Mouse (Mus musculus) ES-Bruce4 (cell line): ENCODE results near the gene Gm4779.

Experiments used
- CTCF ChIP-seq: IDR thresholded peaks from one replicate; pipeline ENCODE4 v1.8.1; 2011; ENCODE audit warnings: low read depth, low read length
- EP300 ChIP-seq: IDR thresholded peaks from 2 replicates; pipeline ENCODE4 v1.6.1; 2011; ENCODE audit warnings: low read depth, low read length; ENCODE audit not compliant: insufficient read depth
- POLR2A ChIP-seq: IDR thresholded peaks from one replicate; pipeline ENCODE4 v1.8.1; 2011; ENCODE audit warnings: low read length; ENCODE audit not compliant: insufficient read depth

DNA sequence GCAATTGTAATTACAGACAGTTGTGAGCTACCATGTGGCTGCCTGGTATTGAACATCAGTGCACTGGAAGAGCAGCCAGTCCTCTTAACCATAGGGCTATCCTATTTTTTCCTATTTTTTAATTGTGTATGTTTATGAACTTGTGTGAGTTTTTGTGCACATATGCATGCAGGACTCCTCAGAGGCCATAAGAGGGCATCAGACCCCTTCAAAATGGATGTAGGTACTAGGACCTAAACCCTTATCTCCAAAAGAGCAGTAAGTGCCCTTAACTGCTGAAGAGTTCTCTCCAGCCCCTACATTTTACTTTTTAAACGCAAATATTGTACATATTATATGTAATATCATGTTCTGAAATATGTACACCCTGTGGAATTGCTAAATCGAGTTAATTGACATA lies 11.3 kb upstream of the Gm4779 start:
- TF ChIP-seq POLR2A (no peak), CTCF (no peak), EP300 (no peak)
